Mouse (Mus musculus): ENCODE measurements around the gene Osbpl3. TPM values are rescaled to one million over a fixed set of nuclear protein-coding genes. Genes with fewer than 3 reads are reported as not detected.

The Osbpl3 gene
- total and polyA plus RNA-seq, 2 experiments from 2014 or later, result 3.6 to 5.6 TPM

DNA sequence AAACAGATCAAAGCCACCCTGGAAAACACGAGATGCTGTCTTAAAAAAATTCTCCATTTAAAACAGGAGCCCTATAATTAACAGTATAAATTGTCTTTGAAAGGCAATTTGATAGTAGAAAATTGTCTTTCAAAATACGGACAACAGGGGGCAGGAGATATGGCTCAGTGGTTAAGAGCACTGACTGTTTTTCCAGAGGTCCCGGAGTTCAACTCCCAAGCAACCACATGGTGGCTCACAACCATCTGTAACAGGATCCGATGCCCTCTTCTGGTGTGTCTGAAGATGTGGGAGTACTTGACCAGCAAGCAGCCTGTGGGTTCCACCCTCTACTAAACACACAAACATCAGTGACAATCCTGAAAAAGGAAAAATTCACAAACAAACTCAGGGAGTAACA is 69.5 kb downstream of the Osbpl3 start:
- Histone ChIP-seq H3K4me2 (ENCODE audit: low read depth, low read length) (no peak overlapping the region), H3K9ac (replicated peaks; ENCODE audit: low read length) (no peak overlapping the region), H3K27ac (no peak overlapping the region), H3K9me3 (ENCODE audit: low read length) (no peaks in the 10 kb centered on the region), H3K4me1 (ENCODE audit: insufficient read depth, low read length) (no peaks in the 10 kb centered on the region), H3K4me3 (ENCODE audit: low read length) (no peak overlapping the region), H3K36me3 (ENCODE audit: insufficient read depth, low read length) (no peaks in the 10 kb centered on the region), H3K27me3 (ENCODE audit: insufficient read depth, low read length) (no peaks in the 10 kb centered on the region)
- WGBS, result 92% methylated on average over 4 of the region's 4 CpGs
- ATAC-seq (no peak), DNase-seq (ENCODE audit: low spot score) (no peak)
- TF ChIP-seq CTCF (IDR thresholded peaks at IDR 0.05; ENCODE audit: low read depth), result peak; percentile 24

GRCm38 (mm10) chr6:50385451-50386013 is 70.5 kb downstream of the Osbpl3 start:
- no peak overlapping the region for H3K4me3 ChIP-seq (ENCODE audit: low read length)
- H3K36me3 ChIP-seq (ENCODE audit: insufficient read depth, low read length), result no peaks in the 10 kb centered on the region
- H3K9me3 ChIP-seq (ENCODE audit: low read length), result no peaks in the 10 kb centered on the region
- 88% methylated on average over 8 of the region's 8 CpGs for WGBS
- TF ChIP-seq CTCF (IDR thresholded peaks at IDR 0.05; ENCODE audit: low read depth), result no peak
- H3K4me2 ChIP-seq (ENCODE audit: low read depth, low read length), result no peak overlapping the region
- H3K27me3 ChIP-seq (ENCODE audit: insufficient read depth, low read length), result no peaks in the 10 kb centered on the region
- no peak overlapping the region for H3K9ac ChIP-seq (replicated peaks; ENCODE audit: low read length)
- DNase-seq (ENCODE audit: low spot score), result no peak
- ATAC-seq, result no peak
- no peak overlapping the region for H3K27ac ChIP-seq
- no peaks in the 10 kb centered on the region for H3K4me1 ChIP-seq (ENCODE audit: insufficient read depth, low read length)

GRCm38 (mm10) chr6:50382711-50383110 is 73.3 kb downstream of the Osbpl3 start:
- ATAC-seq, result no peak
- no peak overlapping the region for H3K27ac ChIP-seq
- 76% methylated on average over 7 of the region's 7 CpGs for WGBS
- H3K9me3 ChIP-seq (ENCODE audit: low read length), result no peaks in the 10 kb centered on the region
- H3K4me2 ChIP-seq (ENCODE audit: low read depth, low read length), result no peak overlapping the region
- H3K27me3 ChIP-seq (ENCODE audit: insufficient read depth, low read length), result no peaks in the 10 kb centered on the region
- no peak overlapping the region for H3K9ac ChIP-seq (replicated peaks; ENCODE audit: low read length)
- H3K4me1 ChIP-seq (ENCODE audit: insufficient read depth, low read length), result no peaks in the 10 kb centered on the region
- H3K36me3 ChIP-seq (ENCODE audit: insufficient read depth, low read length), result no peaks in the 10 kb centered on the region
- DNase-seq (ENCODE audit: low spot score), result no peak
- TF ChIP-seq CTCF (IDR thresholded peaks at IDR 0.05; ENCODE audit: low read depth), result no peak
- H3K4me3 ChIP-seq (ENCODE audit: low read length), result no peak overlapping the region

GRCm38 (mm10) chr6:50382196-50382595 is 73.8 kb downstream of the Osbpl3 start:
- Histone ChIP-seq H3K4me1 (ENCODE audit: insufficient read depth, low read length) (no peaks in the 10 kb centered on the region), H3K9me3 (ENCODE audit: low read length) (no peaks in the 10 kb centered on the region), H3K27ac (no peak overlapping the region), H3K36me3 (ENCODE audit: insufficient read depth, low read length) (no peaks in the 10 kb centered on the region), H3K4me2 (ENCODE audit: low read depth, low read length) (peak overlapping the region; percentile 26; the same call in 1 of the 2 replicates), H3K9ac (replicated peaks; ENCODE audit: low read length) (no peak overlapping the region), H3K4me3 (ENCODE audit: low read length) (no peak overlapping the region), H3K27me3 (ENCODE audit: insufficient read depth, low read length) (no peaks in the 10 kb centered on the region)
- ATAC-seq, result no peak
- TF ChIP-seq CTCF (IDR thresholded peaks at IDR 0.05; ENCODE audit: low read depth), result no peak
- DNase-seq (ENCODE audit: low spot score), result no peak
- WGBS, result 60% methylated on average over 8 of the region's 8 CpGs

DNA sequence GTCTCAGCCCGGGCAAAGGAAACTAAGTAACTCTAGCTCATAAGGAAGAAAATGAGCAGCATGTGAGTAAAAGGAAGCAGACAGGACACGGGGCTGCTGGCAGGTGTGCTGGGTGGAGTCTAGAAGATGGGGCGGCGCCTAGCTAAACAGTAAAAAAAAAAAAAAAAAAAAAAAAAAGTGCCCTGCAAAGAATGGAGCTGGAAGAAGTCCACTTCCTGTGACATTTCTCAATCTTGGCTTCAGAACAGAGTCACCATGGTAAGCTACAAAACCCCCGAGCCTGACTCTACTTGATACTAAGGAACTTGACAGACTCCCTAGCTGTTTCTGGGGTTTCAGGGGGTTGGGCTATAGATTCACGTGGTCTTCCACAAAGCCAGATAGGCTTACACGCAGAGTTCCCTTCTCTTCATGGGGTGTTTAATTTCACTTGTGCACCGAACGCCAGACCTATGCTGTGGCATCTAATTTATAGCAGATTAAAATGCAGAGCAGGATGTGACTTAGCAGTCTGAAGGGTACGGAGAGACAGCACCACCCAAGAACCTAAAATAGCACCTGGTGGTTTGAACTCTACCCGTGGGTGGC is 74.4 kb downstream of the Osbpl3 start:
- DNase-seq (ENCODE audit: low spot score) (peak; percentile 24), ATAC-seq (no peak)
- no peaks in the 10 kb centered on the region for H3K9me3 ChIP-seq (ENCODE audit: low read length)
- H3K4me2 ChIP-seq (ENCODE audit: low read depth, low read length), result peak overlapping the region; percentile 26; the same call in 1 of the 2 replicates
- no peak overlapping the region for H3K4me3 ChIP-seq (ENCODE audit: low read length)
- 29% methylated on average over 11 of the region's 11 CpGs for WGBS
- H3K36me3 ChIP-seq (ENCODE audit: insufficient read depth, low read length), result no peaks in the 10 kb centered on the region
- no peak overlapping the region for H3K27ac ChIP-seq
- no peaks in the 10 kb centered on the region for H3K27me3 ChIP-seq (ENCODE audit: insufficient read depth, low read length)
- H3K4me1 ChIP-seq (ENCODE audit: insufficient read depth, low read length), result no peaks in the 10 kb centered on the region
- H3K9ac ChIP-seq (replicated peaks; ENCODE audit: low read length), result no peak overlapping the region
- TF ChIP-seq CTCF (IDR thresholded peaks at IDR 0.05; ENCODE audit: low read depth), result no peak

DNA sequence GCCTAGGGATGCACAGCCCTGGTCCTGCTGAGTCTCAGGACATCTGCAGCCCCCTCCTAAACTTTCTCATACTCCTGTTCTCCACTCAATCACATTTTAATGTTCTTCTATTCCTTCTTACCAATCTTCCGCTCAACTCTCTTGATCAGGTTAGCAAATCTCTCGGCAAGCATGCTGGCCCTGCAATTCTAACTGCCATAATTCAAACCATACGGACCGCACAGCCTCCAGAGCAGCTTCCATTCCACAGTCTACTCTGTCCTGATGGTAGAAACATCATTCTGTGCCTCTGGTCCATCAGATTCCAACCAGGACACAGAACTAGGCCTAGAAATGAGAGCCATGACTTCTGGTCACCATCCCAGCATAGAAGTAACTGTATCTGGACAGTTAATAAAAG is 76.3 kb downstream of the Osbpl3 start:
- Histone ChIP-seq H3K4me3 (ENCODE audit: low read length) (no peak overlapping the region), H3K4me1 (ENCODE audit: insufficient read depth, low read length) (no peaks in the 10 kb centered on the region), H3K4me2 (ENCODE audit: low read depth, low read length) (no peak overlapping the region), H3K27ac (no peak overlapping the region), H3K9me3 (ENCODE audit: low read length) (no peaks in the 10 kb centered on the region), H3K36me3 (ENCODE audit: insufficient read depth, low read length) (no peaks in the 10 kb centered on the region), H3K27me3 (ENCODE audit: insufficient read depth, low read length) (no peaks in the 10 kb centered on the region), H3K9ac (replicated peaks; ENCODE audit: low read length) (no peak overlapping the region)
- WGBS, result 92% methylated on average over 4 of the region's 4 CpGs
- TF ChIP-seq CTCF (IDR thresholded peaks at IDR 0.05; ENCODE audit: low read depth), result no peak
- ATAC-seq (no peak), DNase-seq (ENCODE audit: low spot score) (no peak)

DNA sequence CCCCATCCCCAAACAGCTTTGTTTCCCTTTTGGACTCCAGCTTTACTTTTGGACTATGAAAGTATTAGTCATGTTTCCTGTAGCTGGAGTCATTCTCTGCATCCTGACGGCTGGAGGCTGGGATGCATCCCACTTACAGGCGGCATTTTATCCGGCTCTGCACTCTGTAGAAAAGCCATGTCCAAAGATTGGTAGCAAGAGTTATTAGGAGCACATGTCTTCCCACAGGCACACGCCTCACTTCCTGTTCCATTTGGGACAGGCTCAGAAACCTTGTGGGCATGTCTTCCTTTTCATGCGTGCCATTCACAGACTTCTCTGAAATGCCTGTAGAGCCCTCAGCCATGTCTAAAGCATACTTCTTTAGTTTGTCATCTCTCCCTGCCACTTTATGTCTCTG is 76.9 kb downstream of the Osbpl3 start:
- Histone ChIP-seq H3K27ac (no peak overlapping the region), H3K9me3 (ENCODE audit: low read length) (no peaks in the 10 kb centered on the region), H3K27me3 (ENCODE audit: insufficient read depth, low read length) (no peaks in the 10 kb centered on the region), H3K4me3 (ENCODE audit: low read length) (no peak overlapping the region), H3K9ac (replicated peaks; ENCODE audit: low read length) (no peak overlapping the region), H3K4me1 (ENCODE audit: insufficient read depth, low read length) (no peaks in the 10 kb centered on the region), H3K4me2 (ENCODE audit: low read depth, low read length) (no peak overlapping the region), H3K36me3 (ENCODE audit: insufficient read depth, low read length) (no peaks in the 10 kb centered on the region)
- no peak for TF ChIP-seq CTCF (IDR thresholded peaks at IDR 0.05; ENCODE audit: low read depth)
- WGBS, result 80% methylated on average over 5 of the region's 5 CpGs
- DNase-seq (ENCODE audit: low spot score), result no peak
- no peak for ATAC-seq

All from hindbrain, postnatal 0 days (tissue).